Mouse (Mus musculus): ENCODE measurements around the gene Mrpl53.

DNA sequence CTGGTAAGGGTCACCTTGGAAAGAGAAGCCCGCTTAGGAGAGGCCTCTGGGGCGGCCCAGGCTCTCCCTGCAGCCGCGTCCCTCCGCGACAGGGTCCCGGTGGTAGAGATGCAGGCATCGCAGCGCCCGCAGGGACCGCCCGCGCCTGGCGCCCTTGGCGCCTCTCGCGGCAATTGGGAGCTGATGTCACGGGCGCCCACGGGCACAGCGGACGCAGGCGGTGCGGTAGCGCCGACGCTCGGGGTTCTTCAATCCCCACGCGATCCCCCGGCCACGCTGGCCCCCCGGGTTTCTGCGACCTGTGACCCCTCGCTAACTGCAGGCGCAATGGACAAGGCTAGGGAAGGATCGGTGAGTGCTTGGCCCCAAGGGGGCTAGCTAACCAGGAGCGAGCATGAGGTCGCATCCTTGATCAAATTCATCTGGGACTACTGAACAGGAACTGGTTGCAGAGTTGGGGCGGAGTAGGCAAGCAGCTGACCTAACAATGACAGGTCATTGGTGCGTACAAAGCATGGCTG, 33.4 kb downstream of the Mrpl53 start:
- TF ChIP-seq FLI1 (IDR thresholded peaks at IDR 0.05; ENCODE audit: low read length) (no peak), GATA1 (IDR thresholded peaks at IDR 0.05; ENCODE audit: borderline replicate concordance, low read length) (no peak)

All from megakaryocyte, embryonic 14.5 days (primary cell).